Mouse (Mus musculus): ENCODE results near the gene Rpl4. TPM values are rescaled to one million over a fixed set of nuclear protein-coding genes. Genes with fewer than 3 reads are reported as not detected.
"Not testable (repeated sequence)": the region's sequence is repeated elsewhere in the genome, so short reads cannot be mapped to it uniquely, and the experiment has no call there.

The Rpl4 gene
- 1,335 and 1,376 TPM in 2 replicates for polyA plus RNA-seq (2014; fragmentation: Nextera tagmentation; extraction: Ambion mirVana)

- H3K27me3 ChIP-seq (ENCODE audit: control insufficient read depth, insufficient read depth, low read length): no peaks in the 10 kb centered on the region
- WGBS: under 1% methylated on average over 42 of the region's 42 CpGs
- peaks cover 15% of the 10 kb centered on the region for H3K4me1 ChIP-seq (ENCODE audit: control insufficient read depth, insufficient read depth, low read length)
- peak; percentile 77; the same call in 1 of the 2 replicates for ATAC-seq (ENCODE audit: insufficient number of reproducible peaks, insufficient read depth, low FRiP score, low read depth)
- peak within 1 kb of the TSS; percentile 94 for H3K4me2 ChIP-seq (replicated peaks; ENCODE audit: low read depth, low read length)
- peak within 1 kb of the TSS; percentile 85 for H3K4me3 ChIP-seq (ENCODE audit: low read depth, low read length)
- no peaks in the 10 kb centered on the region for H3K9me3 ChIP-seq (ENCODE audit: control insufficient read depth, low read depth, low read length)
- H3K27ac ChIP-seq (ENCODE audit: low read length): peak within 1 kb of the TSS; percentile 93
- peaks cover 36% of the 10 kb centered on the region for H3K36me3 ChIP-seq (ENCODE audit: control insufficient read depth, insufficient read depth, low read length)
- peak within 1 kb of the TSS; percentile 89 for H3K9ac ChIP-seq (replicated peaks; ENCODE audit: low read depth, low read length)
These were observed at the start of gene Rpl4, which contains the start of gene Zwilch for GRCm38 (mm10) chr9:64172816-64173665. Gene Rpl4 (plus strand): TSS chr9:64173375. Gene Zwilch (minus strand): TSS chr9:64173104.

GRCm38 (mm10) chr9:64124846-64125245 is 48.3 kb upstream of the Rpl4 start:
- WGBS: 65% methylated on average over 3 of the region's 3 CpGs
- ATAC-seq (ENCODE audit: insufficient number of reproducible peaks, insufficient read depth, low FRiP score, low read depth): 0 out of 2 replicates have a peak, but pooled peaks have one; percentile 37
- H3K4me3 ChIP-seq (ENCODE audit: low read depth, low read length): not testable (repeated sequence)

GRCm38 (mm10) chr9:64125307-64125706 is 47.9 kb upstream of the Rpl4 start:
- 58% methylated on average over 3 of the region's 3 CpGs for WGBS
- Histone ChIP-seq H3K4me3 (ENCODE audit: low read depth, low read length) (no peak overlapping the region), H3K9ac (replicated peaks; ENCODE audit: low read depth, low read length) (no peak overlapping the region), H3K9me3 (ENCODE audit: control insufficient read depth, low read depth, low read length) (no peaks in the 10 kb centered on the region), H3K4me2 (replicated peaks; ENCODE audit: low read depth, low read length) (no peak overlapping the region), H3K27me3 (ENCODE audit: control insufficient read depth, insufficient read depth, low read length) (no peaks in the 10 kb centered on the region), H3K36me3 (ENCODE audit: control insufficient read depth, insufficient read depth, low read length) (no peaks in the 10 kb centered on the region), H3K27ac (ENCODE audit: low read length) (no peak overlapping the region), H3K4me1 (ENCODE audit: control insufficient read depth, insufficient read depth, low read length) (no peaks in the 10 kb centered on the region; the same call in 1 of the 2 replicates)
- no peak for ATAC-seq (ENCODE audit: insufficient number of reproducible peaks, insufficient read depth, low FRiP score, low read depth)

More at GRCm38 (mm10) chr9:64124846-64125245, 48.3 kb upstream of the Rpl4 start:
- not testable (repeated sequence) for H3K4me2 ChIP-seq (replicated peaks; ENCODE audit: low read depth, low read length); H3K27ac ChIP-seq (ENCODE audit: low read length); H3K9ac ChIP-seq (replicated peaks; ENCODE audit: low read depth, low read length); H3K9me3 ChIP-seq (ENCODE audit: control insufficient read depth, low read depth, low read length); H3K36me3 ChIP-seq (ENCODE audit: control insufficient read depth, insufficient read depth, low read length); H3K4me1 ChIP-seq (ENCODE audit: control insufficient read depth, insufficient read depth, low read length); H3K27me3 ChIP-seq (ENCODE audit: control insufficient read depth, insufficient read depth, low read length)

- Histone ChIP-seq H3K4me3 (ENCODE audit: low read depth, low read length) (no peak overlapping the region), H3K4me2 (replicated peaks; ENCODE audit: low read depth, low read length) (no peak overlapping the region), H3K36me3 (ENCODE audit: control insufficient read depth, insufficient read depth, low read length) (no peaks in the 10 kb centered on the region), H3K4me1 (ENCODE audit: control insufficient read depth, insufficient read depth, low read length) (no peaks in the 10 kb centered on the region; the same call in 1 of the 2 replicates), H3K9me3 (ENCODE audit: control insufficient read depth, low read depth, low read length) (no peaks in the 10 kb centered on the region), H3K27me3 (ENCODE audit: control insufficient read depth, insufficient read depth, low read length) (no peaks in the 10 kb centered on the region), H3K27ac (ENCODE audit: low read length) (no peak overlapping the region), H3K9ac (replicated peaks; ENCODE audit: low read depth, low read length) (no peak overlapping the region)
- ATAC-seq (ENCODE audit: insufficient number of reproducible peaks, insufficient read depth, low FRiP score, low read depth): no peak
- 51% methylated on average over 12 of the region's 12 CpGs for WGBS
These were observed 47.1 kb upstream of the Rpl4 start for GRCm38 (mm10) chr9:64126121-64126520.

- Histone ChIP-seq H3K27ac (ENCODE audit: low read length) (no peak overlapping the region), H3K4me1 (ENCODE audit: control insufficient read depth, insufficient read depth, low read length) (no peaks in the 10 kb centered on the region), H3K36me3 (ENCODE audit: control insufficient read depth, insufficient read depth, low read length) (peaks cover 2% of the 10 kb centered on the region; the same call in 1 of the 2 replicates), H3K27me3 (ENCODE audit: control insufficient read depth, insufficient read depth, low read length) (no peaks in the 10 kb centered on the region), H3K9me3 (ENCODE audit: control insufficient read depth, low read depth, low read length) (no peaks in the 10 kb centered on the region), H3K4me2 (replicated peaks; ENCODE audit: low read depth, low read length) (no peak overlapping the region), H3K4me3 (ENCODE audit: low read depth, low read length) (no peak overlapping the region), H3K9ac (replicated peaks; ENCODE audit: low read depth, low read length) (no peak overlapping the region)
- 89% methylated on average over 6 of the region's 6 CpGs for WGBS
- no peak for ATAC-seq (ENCODE audit: insufficient number of reproducible peaks, insufficient read depth, low FRiP score, low read depth)
These were observed 41.6 kb upstream of the Rpl4 start for GRCm38 (mm10) chr9:64131623-64132022.

GRCm38 (mm10) chr9:64138896-64139295 is 34.3 kb upstream of the Rpl4 start:
- H3K9ac ChIP-seq (replicated peaks; ENCODE audit: low read depth, low read length); H3K4me2 ChIP-seq (replicated peaks; ENCODE audit: low read depth, low read length); H3K4me1 ChIP-seq (ENCODE audit: control insufficient read depth, insufficient read depth, low read length); H3K27me3 ChIP-seq (ENCODE audit: control insufficient read depth, insufficient read depth, low read length); H3K4me3 ChIP-seq (ENCODE audit: low read depth, low read length); H3K27ac ChIP-seq (ENCODE audit: low read length); ATAC-seq (ENCODE audit: insufficient number of reproducible peaks, insufficient read depth, low FRiP score, low read depth); H3K9me3 ChIP-seq (ENCODE audit: control insufficient read depth, low read depth, low read length): not testable (repeated sequence)
- peaks cover 18% of the 10 kb centered on the region for H3K36me3 ChIP-seq (ENCODE audit: control insufficient read depth, insufficient read depth, low read length)
- WGBS: 9% methylated on average over 6 of the region's 6 CpGs

GRCm38 (mm10) chr9:64139879-64140278 is 33.3 kb upstream of the Rpl4 start:
- no peaks in the 10 kb centered on the region for H3K4me1 ChIP-seq (ENCODE audit: control insufficient read depth, insufficient read depth, low read length)
- no peak overlapping the region for H3K4me2 ChIP-seq (replicated peaks; ENCODE audit: low read depth, low read length)
- H3K27ac ChIP-seq (ENCODE audit: low read length): no peak overlapping the region
- H3K9me3 ChIP-seq (ENCODE audit: control insufficient read depth, low read depth, low read length): no peaks in the 10 kb centered on the region
- H3K4me3 ChIP-seq (ENCODE audit: low read depth, low read length): no peak overlapping the region
- H3K27me3 ChIP-seq (ENCODE audit: control insufficient read depth, insufficient read depth, low read length): no peaks in the 10 kb centered on the region
- H3K9ac ChIP-seq (replicated peaks; ENCODE audit: low read depth, low read length): no peak overlapping the region
- 87% methylated on average over 9 of the region's 9 CpGs for WGBS
- peaks cover 18% of the 10 kb centered on the region for H3K36me3 ChIP-seq (ENCODE audit: control insufficient read depth, insufficient read depth, low read length)
- ATAC-seq (ENCODE audit: insufficient number of reproducible peaks, insufficient read depth, low FRiP score, low read depth): no peak

GRCm38 (mm10) chr9:64156641-64157040 is 16.5 kb upstream of the Rpl4 start:
- Histone ChIP-seq H3K27ac (ENCODE audit: low read length) (no peak overlapping the region), H3K9ac (replicated peaks; ENCODE audit: low read depth, low read length) (no peak overlapping the region), H3K4me2 (replicated peaks; ENCODE audit: low read depth, low read length) (no peak overlapping the region), H3K9me3 (ENCODE audit: control insufficient read depth, low read depth, low read length) (no peaks in the 10 kb centered on the region), H3K4me1 (ENCODE audit: control insufficient read depth, insufficient read depth, low read length) (no peaks in the 10 kb centered on the region), H3K36me3 (ENCODE audit: control insufficient read depth, insufficient read depth, low read length) (peaks cover 44% of the 10 kb centered on the region), H3K4me3 (ENCODE audit: low read depth, low read length) (no peak overlapping the region), H3K27me3 (ENCODE audit: control insufficient read depth, insufficient read depth, low read length) (no peaks in the 10 kb centered on the region)
- ATAC-seq (ENCODE audit: insufficient number of reproducible peaks, insufficient read depth, low FRiP score, low read depth): no peak
- WGBS: 91% methylated on average over 1 of the region's 1 CpGs
